ENCODE assay signal across 9 mouse cellular contexts in genomic region chr7:122158488-122158887, GRCm38 (mm10). TPM values are rescaled to one million over a fixed set of nuclear protein-coding genes. Genes with fewer than 3 reads are reported as not detected.
A peak's percentile ranks its signal among the peaks of the same experiment; 100 is the strongest.
DNase-seq lines count a peak whose midpoint lies in the region; ATAC-seq lines count a peak whose summit lies in the region.
"Had no signal": no experiment of that assay in that cellular context is flagged by ENCODE, and none has a peak within 500 bp of the region (broad histone marks: within the 10 kb centered on the region; RNA-seq: fewer than 3 reads in every experiment).

No protein-coding gene starts in this region.

- DNase-seq in kidney, adult 11 months = peak; percentile 7
- DNase-seq in kidney, postnatal 4 days = no peak
- DNase-seq in midbrain, embryonic 14.5 days = no peak
- DNase-seq in adrenal gland, adult 18-20 months (ENCODE audit: low spot score in 2 of 2) = no peak
- DNase-seq in layer of hippocampus, adult 8-10 months (ENCODE audit: low spot score in 2 of 2) = no peak
- no peak for DNase-seq in left cerebral cortex, adult 8-10 months (ENCODE audit: low spot score in 2 of 2)

- peak overlapping the region; percentile 81 for H3K4me3 ChIP-seq in brown adipose tissue, adult 24 weeks (ENCODE audit: insufficient read depth, low read depth, low read length)
- H3K4me3 ChIP-seq in hindbrain, embryonic 16.5 days (ENCODE audit: low read length) = peak overlapping the region; percentile 53
- peak overlapping the region; percentile 63 for H3K4me3 ChIP-seq in midbrain, embryonic 14.5 days (replicated peaks; ENCODE audit: low read depth, low read length)

- 5% methylated on average over 13 of the region's 13 CpGs for WGBS in hindbrain, embryonic 16.5 days
- 3% methylated on average over 13 of the region's 13 CpGs for WGBS in midbrain, embryonic 14.5 days

- no peaks in the 10 kb centered on the region for H3K9me3 ChIP-seq in hindbrain, embryonic 16.5 days (ENCODE audit: control insufficient read depth, low read length)
- no peaks in the 10 kb centered on the region for H3K9me3 ChIP-seq in midbrain, embryonic 14.5 days (ENCODE audit: control insufficient read depth, low read length)

- peak overlapping the region; percentile 98 for H3K4me2 ChIP-seq in hindbrain, embryonic 16.5 days (ENCODE audit: low read length)
- H3K4me2 ChIP-seq in midbrain, embryonic 14.5 days (ENCODE audit: low read length) = peak overlapping the region; percentile 78

- H3K9ac ChIP-seq in hindbrain, embryonic 16.5 days (ENCODE audit: low read depth, low read length) = peak overlapping the region; percentile 73
- peak overlapping the region; percentile 44 for H3K9ac ChIP-seq in midbrain, embryonic 14.5 days (replicated peaks; ENCODE audit: low read length)

- no peaks in the 10 kb centered on the region for H3K36me3 ChIP-seq in hindbrain, embryonic 16.5 days (ENCODE audit: control insufficient read depth, insufficient read depth, low read length)
- no peaks in the 10 kb centered on the region for H3K36me3 ChIP-seq in midbrain, embryonic 14.5 days (ENCODE audit: control insufficient read depth, insufficient read depth, low read length)

- no peak overlapping the region for H3K27ac ChIP-seq in brown adipose tissue, adult 24 weeks (replicated peaks; ENCODE audit: low read depth, low read length)
- peak overlapping the region; percentile 72; the same call in 1 of the 2 replicates for H3K27ac ChIP-seq in hindbrain, embryonic 16.5 days (ENCODE audit: low read depth, low read length)
- H3K27ac ChIP-seq in midbrain, embryonic 14.5 days (replicated peaks; ENCODE audit: low read depth, low read length) = 0 out of 2 replicates have a peak overlapping the region, but pooled peaks have one; percentile 55

- no peaks in the 10 kb centered on the region for H3K4me1 ChIP-seq in brown adipose tissue, adult 24 weeks (ENCODE audit: control insufficient read depth, insufficient read depth, insufficient read length, low read length)
- peaks cover 17% of the 10 kb centered on the region for H3K4me1 ChIP-seq in hindbrain, embryonic 16.5 days (ENCODE audit: control insufficient read depth, insufficient read depth, low read depth, low read length)
- H3K4me1 ChIP-seq in midbrain, embryonic 14.5 days (ENCODE audit: control insufficient read depth, insufficient read depth, low read length) = peaks cover 18% of the 10 kb centered on the region

- no peaks in the 10 kb centered on the region for H3K27me3 ChIP-seq in hindbrain, embryonic 16.5 days (replicated peaks; ENCODE audit: control insufficient read depth, insufficient read depth, low read length)
- H3K27me3 ChIP-seq in midbrain, embryonic 14.5 days (ENCODE audit: control insufficient read depth, insufficient read depth, low read length) = no peaks in the 10 kb centered on the region

- no peak for ATAC-seq in hindbrain, embryonic 16.5 days
- no peak for ATAC-seq in midbrain, embryonic 14.5 days (ENCODE audit: low FRiP score, low TSS enrichment)

RNA-seq across cellular contexts. Expression of gene Plk1, which starts 0.8 kb away (rescaled TPM):
- polyA plus RNA-seq in brown adipose tissue, adult 24 weeks (2012; ENCODE audit: insufficient read depth, insufficient read length, missing spikeins) = not detected in 2 replicates
- polyA plus RNA-seq in hindbrain, embryonic 16.5 days (2015; fragmentation: Nextera tagmentation; extraction: Ambion mirVana) = 19.6 and 26.6 TPM in 2 replicates
- 12.7 and 21.4 TPM in 2 replicates for polyA plus RNA-seq in midbrain, embryonic 14.5 days (2014; fragmentation: Nextera tagmentation; extraction: Ambion mirVana)
- 1 to 10 TPM; 1.1 to 1.7 TPM for total RNA-seq in adrenal gland, adult 18-20 months (2021)
- 1 to 10 TPM; 1.7 to 2.8 (median 2.5) TPM for total RNA-seq in layer of hippocampus, adult 8-10 months (2022)
- 1 to 10 TPM; 1.4 to 2.0 (median 1.7) TPM for total RNA-seq in left cerebral cortex, adult 8-10 months (2022)

RNA-seq across cellular contexts. Expression of gene Dctn5, which starts 25.6 kb away (rescaled TPM):
- polyA plus RNA-seq in brown adipose tissue, adult 24 weeks (2012; ENCODE audit: insufficient read depth, insufficient read length, missing spikeins) = 55.1 and 57.1 TPM in 2 replicates
- 165 and 167 TPM in 2 replicates for polyA plus RNA-seq in hindbrain, embryonic 16.5 days (2015; fragmentation: Nextera tagmentation; extraction: Ambion mirVana)
- 152 and 167 TPM in 2 replicates for polyA plus RNA-seq in midbrain, embryonic 14.5 days (2014; fragmentation: Nextera tagmentation; extraction: Ambion mirVana)
- total RNA-seq in adrenal gland, adult 18-20 months (2021) = 10 to 100 TPM; 56.4 to 57.8 TPM
- 100 to 1,000 TPM in 3 of 4 experiments, 10 to 100 TPM in 1; 95.7 to 114 (median 101) TPM for total RNA-seq in layer of hippocampus, adult 8-10 months (2022)
- 100 to 1,000 TPM in 2 of 4 experiments, 10 to 100 TPM in 2; 96.3 to 105 (median 100) TPM for total RNA-seq in left cerebral cortex, adult 8-10 months (2022)

RNA-seq across cellular contexts. Expression of gene Palb2, which starts 25.7 kb away (rescaled TPM):
- 0.52 TPM in 1 of 2 replicates, not detected in the other for polyA plus RNA-seq in brown adipose tissue, adult 24 weeks (2012; ENCODE audit: insufficient read depth, insufficient read length, missing spikeins)
- polyA plus RNA-seq in hindbrain, embryonic 16.5 days (2015; fragmentation: Nextera tagmentation; extraction: Ambion mirVana) = 3.8 and 5.3 TPM in 2 replicates
- 5.6 TPM in 2 replicates for polyA plus RNA-seq in midbrain, embryonic 14.5 days (2014; fragmentation: Nextera tagmentation; extraction: Ambion mirVana)
- 1 to 10 TPM in 1 of 2 experiments, under 1 TPM in 1; 0.96 to 1.7 TPM for total RNA-seq in adrenal gland, adult 18-20 months (2021)
- 1 to 10 TPM; 1.7 to 2.5 (median 2.4) TPM for total RNA-seq in layer of hippocampus, adult 8-10 months (2022)
- total RNA-seq in left cerebral cortex, adult 8-10 months (2022) = 1 to 10 TPM; 1.8 to 2.3 (median 2.0) TPM

RNA-seq across cellular contexts. Expression of gene Ern2, which starts 27.5 kb away (rescaled TPM):
- not detected in 2 replicates for polyA plus RNA-seq in brown adipose tissue, adult 24 weeks (2012; ENCODE audit: insufficient read depth, insufficient read length, missing spikeins)
- 1.8 and 1.9 TPM in 2 replicates for polyA plus RNA-seq in hindbrain, embryonic 16.5 days (2015; fragmentation: Nextera tagmentation; extraction: Ambion mirVana)
- 1.1 and 1.6 TPM in 2 replicates for polyA plus RNA-seq in midbrain, embryonic 14.5 days (2014; fragmentation: Nextera tagmentation; extraction: Ambion mirVana)
- total RNA-seq in adrenal gland, adult 18-20 months (2021) = under 1 TPM; 0.13 to 0.22 TPM
- under 1 TPM; 0.26 to 0.87 (median 0.73) TPM for total RNA-seq in layer of hippocampus, adult 8-10 months (2022)
- under 1 TPM; 0.33 to 0.87 (median 0.71) TPM for total RNA-seq in left cerebral cortex, adult 8-10 months (2022)
- total RNA-seq: heart, adult 18-20 months had no signal

RNA-seq across cellular contexts. Expression of gene Ndufab1, which starts 56.8 kb away (rescaled TPM):
- polyA plus RNA-seq in brown adipose tissue, adult 24 weeks (2012; ENCODE audit: insufficient read depth, insufficient read length, missing spikeins) = 1,818 and 1,889 TPM in 2 replicates
- polyA plus RNA-seq in hindbrain, embryonic 16.5 days (2015; fragmentation: Nextera tagmentation; extraction: Ambion mirVana) = 694 and 758 TPM in 2 replicates
- 583 and 649 TPM in 2 replicates for polyA plus RNA-seq in midbrain, embryonic 14.5 days (2014; fragmentation: Nextera tagmentation; extraction: Ambion mirVana)
- total RNA-seq in adrenal gland, adult 18-20 months (2021) = 100 to 1,000 TPM; 535 to 745 TPM
- 100 to 1,000 TPM; 260 to 283 (median 273) TPM for total RNA-seq in layer of hippocampus, adult 8-10 months (2022)
- total RNA-seq in left cerebral cortex, adult 8-10 months (2022) = 100 to 1,000 TPM; 243 to 272 (median 259) TPM
